Mouse (Mus musculus) stomach, postnatal 0 days (tissue): ENCODE measurements around the gene Fbxo42. TPM values are rescaled to one million over a fixed set of nuclear protein-coding genes. Genes with fewer than 3 reads are reported as not detected.
A peak's percentile ranks its signal among the peaks of the same experiment; 100 is the strongest.

Experiments used
- ATAC-seq: fragments of 200-750 bp; cut with Nextera tagmentation; 2 replicates; pipeline ENCODE4 v1.8.0; 2017; ENCODE audit not compliant: low FRiP score, low TSS enrichment
- DNase-seq: peaks from one replicate; pipeline ENCODE4 v3.0.0-alpha.2; 2016; ENCODE audit warnings: low spot score
- H3K27ac ChIP-seq: fragments of 300-500 bp; sonication (generic); replicated peaks from 2 replicates; pipeline ENCODE4 v1.5.1; 2014; ENCODE audit warnings: mild to moderate bottlenecking, control low read depth
- H3K27me3 ChIP-seq: fragments of 300-500 bp; sonication (generic); 2 replicates; pipeline ENCODE4 v1.6.1; 2014; ENCODE audit warnings: low read length; ENCODE audit not compliant: control insufficient read depth, insufficient read depth
- H3K36me3 ChIP-seq: fragments of 300-500 bp; sonication (generic); 2 replicates; pipeline ENCODE4 v1.6.1; 2014; ENCODE audit warnings: low read length, mixed read lengths; ENCODE audit not compliant: control insufficient read depth, insufficient read depth
- H3K4me1 ChIP-seq: fragments of 300-500 bp; sonication (generic); replicated peaks from 2 replicates; pipeline ENCODE4 v1.6.1; 2014; ENCODE audit warnings: antibody characterized with exemption; ENCODE audit not compliant: control insufficient read depth, insufficient read depth
- H3K4me2 ChIP-seq: fragments of 300-500 bp; sonication (generic); replicated peaks from 2 replicates; pipeline ENCODE4 v1.6.1; 2014; ENCODE audit warnings: low read depth, mild to moderate bottlenecking, control low read depth, moderate library complexity
- H3K4me3 ChIP-seq: fragments of 300-500 bp; sonication (generic); 2 replicates; pipeline ENCODE4 v1.5.1; 2014; ENCODE audit warnings: low read depth, low read length, control low read depth
- H3K9ac ChIP-seq: fragments of 300-500 bp; sonication (generic); 2 replicates; pipeline ENCODE4 v1.6.1; 2014; ENCODE audit warnings: mild to moderate bottlenecking, low read length, control low read depth, mixed read lengths
- H3K9me3 ChIP-seq: fragments of 300-500 bp; sonication (generic); 2 replicates; pipeline ENCODE4 v1.6.1; 2016; ENCODE audit warnings: low read length; ENCODE audit not compliant: control insufficient read depth
- CTCF ChIP-seq: IDR thresholded peaks from 2 replicates; pipeline ENCODE4 v1.5.1; 2016; ENCODE audit warnings: antibody characterized with exemption, low read depth, mild to moderate bottlenecking, moderate library complexity
- EP300 ChIP-seq: optimal IDR thresholded peaks from 2 replicates; pipeline ENCODE3; 2016; ENCODE audit warnings: antibody characterized with exemption
- WGBS: fragments of 180-500 bp; shearing (Covaris S2); extraction: QIAGEN DNeasy Blood & Tissue Kit; methylation state at CpG from one replicate; pipeline ENCODE4 v1.1.7; 2014; 5-methylcytosine and 5-hydroxymethylcytosine counted together
- polyA plus RNA-seq: library from polyadenylated mRNA; unstranded; fragments of >200 nt; fragmentation: Nextera tagmentation; extraction: Ambion mirVana; gene quantifications from 2 replicates; pipeline ENCODE4 v1.2.1, GENCODE M21; 2015

Fbxo42 gene
- polyA plus RNA-seq, 1 experiment from 2014 or later, result 9.8 TPM

DNA sequence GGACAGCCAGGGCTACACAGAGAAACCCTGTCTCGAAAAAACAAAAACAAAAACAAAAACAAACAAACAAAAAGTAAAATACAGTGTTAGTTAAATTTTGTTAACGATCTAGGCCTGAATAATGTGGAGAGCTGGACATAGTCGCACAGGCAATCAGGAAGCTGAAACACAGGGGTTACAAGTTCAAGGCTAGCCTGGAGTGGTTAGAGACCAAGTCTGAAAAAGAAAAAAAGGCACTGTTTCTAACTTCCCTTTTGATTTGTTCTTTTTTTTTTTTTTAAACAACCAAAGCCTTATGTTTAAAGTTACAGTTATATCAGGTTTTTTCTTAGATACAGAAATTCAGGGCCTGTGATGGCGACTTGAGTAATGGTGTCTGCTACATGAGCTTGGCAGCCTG, 12.5 kb downstream of the Fbxo42 start:
- Histone ChIP-seq H3K27ac (no peak overlapping the region), H3K4me3 (no peak overlapping the region), H3K27me3 (no peaks in the 10 kb centered on the region), H3K4me2 (no peak overlapping the region), H3K9ac (no peak overlapping the region), H3K36me3 (no peaks in the 10 kb centered on the region), H3K4me1 (no peaks in the 10 kb centered on the region), H3K9me3 (no peaks in the 10 kb centered on the region)
- 80% methylated on average over 4 of the region's 4 CpGs for WGBS
- TF ChIP-seq EP300, result no peak
- TF ChIP-seq CTCF, result no peak
- no peak for ATAC-seq
- no peak for DNase-seq

DNA sequence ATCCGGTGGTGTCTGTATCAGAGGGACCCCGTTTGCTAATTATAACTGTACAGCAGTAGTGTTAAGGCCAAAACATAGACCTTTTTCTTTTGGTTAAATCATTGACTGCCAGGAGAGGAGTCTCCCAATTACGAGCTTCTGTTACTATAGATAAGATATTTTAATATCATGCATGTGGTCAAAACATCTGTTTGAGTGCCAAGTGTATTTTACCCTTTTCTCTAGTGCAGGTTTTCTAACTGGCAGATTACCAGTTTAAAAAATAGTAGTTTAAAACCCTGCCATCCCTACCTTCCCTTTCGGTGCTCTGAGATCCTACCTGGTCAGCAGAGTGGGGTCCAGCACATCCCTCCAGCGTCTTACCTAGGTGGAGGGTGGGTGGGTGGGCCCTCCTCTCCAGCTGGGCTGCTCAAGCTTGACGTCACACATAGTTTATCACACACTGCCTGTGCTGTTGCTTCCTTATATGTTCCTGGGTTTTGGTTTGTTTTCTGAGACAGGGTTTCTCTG, 14.0 kb downstream of the Fbxo42 start:
- Histone ChIP-seq H3K27ac (no peak overlapping the region), H3K27me3 (no peaks in the 10 kb centered on the region), H3K4me3 (no peak overlapping the region), H3K9ac (no peak overlapping the region), H3K4me1 (no peaks in the 10 kb centered on the region), H3K9me3 (no peaks in the 10 kb centered on the region), H3K4me2 (no peak overlapping the region), H3K36me3 (no peaks in the 10 kb centered on the region)
- DNase-seq (no peak), ATAC-seq (no peak)
- TF ChIP-seq CTCF, result no peak
- TF ChIP-seq EP300, result no peak
- 76% methylated on average over 6 of the region's 6 CpGs for WGBS

DNA sequence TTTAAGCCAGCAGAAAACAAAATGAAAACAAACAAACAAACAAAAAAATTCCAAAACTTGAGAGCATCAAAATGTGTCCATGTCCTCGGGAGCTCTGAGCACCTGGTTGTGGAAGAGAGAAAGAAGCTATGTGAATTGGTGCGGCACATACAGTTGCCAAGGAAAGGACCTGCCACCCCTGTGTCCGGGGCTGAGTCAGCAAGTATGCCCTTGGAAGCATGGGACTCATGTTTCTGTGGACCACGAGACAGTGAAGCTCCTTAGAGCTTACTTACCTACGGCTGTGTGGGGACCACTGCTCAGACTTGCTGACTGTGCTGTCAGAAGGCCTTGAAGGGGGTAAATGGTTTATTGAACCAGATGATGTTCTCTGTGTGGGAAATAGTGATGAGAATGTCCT, 16.0 kb downstream of the Fbxo42 start:
- WGBS, result 93% methylated on average over 5 of the region's 5 CpGs

DNA sequence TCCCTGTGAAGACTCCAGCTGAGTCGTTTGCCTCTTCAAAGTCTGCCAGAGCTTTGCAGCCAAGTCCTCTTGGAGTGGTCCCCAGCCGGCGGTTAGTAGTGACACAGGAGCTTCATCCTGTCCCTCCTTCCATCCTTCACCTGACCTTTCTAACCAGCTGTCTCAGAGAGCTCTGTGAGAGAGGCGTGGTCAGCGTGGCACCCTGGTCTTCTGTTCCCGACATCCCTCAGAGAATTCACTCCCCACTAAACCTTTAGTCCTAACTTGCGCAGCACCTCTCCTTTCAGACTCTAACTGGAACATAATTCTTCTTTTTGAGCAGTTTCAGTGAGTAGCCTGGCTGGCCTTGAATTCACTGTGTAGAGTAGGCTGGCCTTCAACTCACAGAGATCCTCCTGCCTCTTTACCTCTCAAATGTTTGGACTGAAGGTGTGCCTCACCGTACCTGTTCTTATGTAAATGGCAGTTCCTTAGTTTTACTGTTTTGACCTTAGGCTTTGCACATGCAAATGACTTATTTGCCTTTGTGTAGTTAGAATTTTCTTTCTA, 18.1 kb downstream of the Fbxo42 start:
- H3K4me3 ChIP-seq, result no peak overlapping the region
- no peaks in the 10 kb centered on the region for H3K27me3 ChIP-seq
- DNase-seq (no peak), ATAC-seq (no peak)
- H3K36me3 ChIP-seq, result peaks cover 12% of the 10 kb centered on the region
- no peak for TF ChIP-seq CTCF
- no peak for TF ChIP-seq EP300
- no peaks in the 10 kb centered on the region for H3K9me3 ChIP-seq
- H3K27ac ChIP-seq, result no peak overlapping the region
- no peaks in the 10 kb centered on the region for H3K4me1 ChIP-seq
- no peak overlapping the region for H3K9ac ChIP-seq
- 72% methylated on average over 8 of the region's 8 CpGs for WGBS
- H3K4me2 ChIP-seq, result no peak overlapping the region

More for the DNA sequence above, 16.0 kb downstream of the Fbxo42 start:
- Histone ChIP-seq H3K4me2 (no peak overlapping the region), H3K9ac (no peak overlapping the region), H3K27ac (no peak overlapping the region), H3K4me1 (no peaks in the 10 kb centered on the region), H3K27me3 (no peaks in the 10 kb centered on the region), H3K36me3 (0 out of 2 replicates have a peak, but pooled peaks cover 3% of the 10 kb centered on the region), H3K4me3 (no peak overlapping the region), H3K9me3 (no peaks in the 10 kb centered on the region)
- TF ChIP-seq EP300 (no peak), CTCF (no peak)
- no peak for ATAC-seq
- no peak for DNase-seq

DNA sequence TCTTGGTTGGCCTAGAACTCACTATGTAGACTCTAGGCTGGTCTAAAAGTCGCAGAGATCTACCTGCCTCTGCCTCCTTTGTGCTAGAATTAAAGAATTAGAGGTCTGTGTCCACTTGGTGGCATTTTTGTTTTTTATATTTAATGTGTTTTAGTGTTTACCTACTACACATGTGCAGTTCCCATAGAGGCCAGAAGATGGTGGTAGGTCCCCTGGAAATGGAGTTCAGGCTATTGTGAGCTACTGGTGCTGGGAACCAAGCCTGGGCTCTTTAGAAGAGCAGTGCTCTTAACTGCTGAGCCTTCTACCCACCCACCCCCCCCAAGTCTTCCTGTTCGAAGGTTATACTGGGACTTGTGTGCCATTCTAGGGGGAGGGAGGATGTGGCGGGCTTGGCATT, 19.4 kb downstream of the Fbxo42 start:
- Histone ChIP-seq H3K4me3 (no peak overlapping the region), H3K36me3 (peaks cover 12% of the 10 kb centered on the region), H3K27me3 (no peaks in the 10 kb centered on the region), H3K9me3 (no peaks in the 10 kb centered on the region), H3K4me1 (no peaks in the 10 kb centered on the region), H3K9ac (no peak overlapping the region), H3K4me2 (no peak overlapping the region), H3K27ac (no peak overlapping the region)
- 94% methylated on average over 3 of the region's 3 CpGs for WGBS
- TF ChIP-seq CTCF (peak; percentile 37; the same call in 1 of the 2 replicates), EP300 (no peak)
- no peak for DNase-seq
- no peak for ATAC-seq

DNA sequence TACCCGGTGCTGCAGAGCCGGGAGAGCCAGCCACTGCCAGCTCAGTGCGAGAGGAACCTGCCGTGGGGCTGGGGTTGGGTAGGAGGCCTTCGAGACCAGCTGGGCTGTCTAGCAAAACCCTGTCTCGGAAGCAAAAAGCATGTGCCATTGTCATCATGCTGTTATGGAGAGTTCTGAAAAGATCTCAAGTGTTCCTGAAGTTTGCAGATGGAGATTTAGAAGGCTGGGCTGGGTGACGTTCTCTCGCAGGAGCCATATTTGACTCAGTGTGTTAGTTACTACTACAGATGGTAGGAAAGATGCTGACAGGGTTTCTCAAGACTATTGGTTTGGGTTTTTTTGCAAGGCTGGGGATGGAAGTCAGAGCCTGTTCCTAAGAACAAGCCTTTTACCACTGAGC, 24.4 kb downstream of the Fbxo42 start:
- 91% methylated on average over 8 of the region's 8 CpGs for WGBS

More for the DNA sequence above, 24.4 kb downstream of the Fbxo42 start:
- peaks cover 12% of the 10 kb centered on the region for H3K36me3 ChIP-seq
- H3K9ac ChIP-seq, result no peak overlapping the region
- H3K4me3 ChIP-seq, result no peak overlapping the region
- H3K27me3 ChIP-seq, result no peaks in the 10 kb centered on the region
- ATAC-seq (no peak), DNase-seq (no peak)
- TF ChIP-seq EP300 (no peak), CTCF (no peak)
- H3K27ac ChIP-seq, result no peak overlapping the region
- no peaks in the 10 kb centered on the region for H3K9me3 ChIP-seq
- H3K4me1 ChIP-seq, result no peaks in the 10 kb centered on the region
- H3K4me2 ChIP-seq, result no peak overlapping the region
